Mouse (Mus musculus): ENCODE data around the gene Ccdc170. TPM values are rescaled to one million over a fixed set of nuclear protein-coding genes. Genes with fewer than 3 reads are reported as not detected.

The Ccdc170 gene
- total RNA-seq, 2 experiments from 2014 or later, result 0.72 TPM; not detected in 1

- ATAC-seq (replicated peaks; ENCODE audit: poor library complexity, severe bottlenecking), result peak; percentile 70
These were observed 37.3 kb downstream of the Ccdc170 start for GRCm38 (mm10) chr10:4519645-4520044.

GRCm38 (mm10) chr10:4520394-4521102 is 38.2 kb downstream of the Ccdc170 start:
- ATAC-seq (replicated peaks; ENCODE audit: poor library complexity, severe bottlenecking), result no peak

GRCm38 (mm10) chr10:4522116-4522515 is 39.8 kb downstream of the Ccdc170 start:
- ATAC-seq (replicated peaks; ENCODE audit: poor library complexity, severe bottlenecking), result 0 out of 2 replicates have a peak, but pooled peaks have one; percentile 26

- peak; percentile 6; the same call in 1 of the 2 replicates for ATAC-seq (replicated peaks; ENCODE audit: poor library complexity, severe bottlenecking)
These were observed 40.8 kb downstream of the Ccdc170 start for GRCm38 (mm10) chr10:4523078-4523477.

GRCm38 (mm10) chr10:4528043-4528442 is 45.7 kb downstream of the Ccdc170 start:
- no peak for ATAC-seq (replicated peaks; ENCODE audit: poor library complexity, severe bottlenecking)

- no peak for ATAC-seq (replicated peaks; ENCODE audit: poor library complexity, severe bottlenecking)
These were observed 48.4 kb downstream of the Ccdc170 start for GRCm38 (mm10) chr10:4530638-4531235.

GRCm38 (mm10) chr10:4531933-4532332 is 49.6 kb downstream of the Ccdc170 start:
- no peak for ATAC-seq (replicated peaks; ENCODE audit: poor library complexity, severe bottlenecking)

- no peak for ATAC-seq (replicated peaks; ENCODE audit: poor library complexity, severe bottlenecking)
These were observed 50.4 kb downstream of the Ccdc170 start for GRCm38 (mm10) chr10:4532731-4533130.

GRCm38 (mm10) chr10:4533873-4534272 is 51.6 kb downstream of the Ccdc170 start:
- ATAC-seq (replicated peaks; ENCODE audit: poor library complexity, severe bottlenecking), result peak; percentile 58

GRCm38 (mm10) chr10:4545550-4545949 is 63.2 kb downstream of the Ccdc170 start:
- ATAC-seq (replicated peaks; ENCODE audit: poor library complexity, severe bottlenecking), result 0 out of 2 replicates have a peak, but pooled peaks have one; percentile 25

GRCm38 (mm10) chr10:4553442-4554119 is 71.3 kb downstream of the Ccdc170 start:
- ATAC-seq (replicated peaks; ENCODE audit: poor library complexity, severe bottlenecking), result no peak

- peak; percentile 96 for ATAC-seq (replicated peaks; ENCODE audit: poor library complexity, severe bottlenecking)
These were observed 74.6 kb downstream of the Ccdc170 start for GRCm38 (mm10) chr10:4556842-4557377.

- no peak for ATAC-seq (replicated peaks; ENCODE audit: poor library complexity, severe bottlenecking)
These were observed 76.8 kb downstream of the Ccdc170 start for GRCm38 (mm10) chr10:4559132-4559531.

- ATAC-seq (replicated peaks; ENCODE audit: poor library complexity, severe bottlenecking), result no peak
These were observed 82.8 kb downstream of the Ccdc170 start for GRCm38 (mm10) chr10:4565148-4565547.

GRCm38 (mm10) chr10:4570778-4571177 is 88.5 kb downstream of the Ccdc170 start:
- no peak for ATAC-seq (replicated peaks; ENCODE audit: poor library complexity, severe bottlenecking)

- ATAC-seq (replicated peaks; ENCODE audit: poor library complexity, severe bottlenecking), result no peak
These were observed 89.0 kb downstream of the Ccdc170 start for GRCm38 (mm10) chr10:4571304-4571703.

GRCm38 (mm10) chr10:4581905-4582304 is 99.6 kb downstream of the Ccdc170 start:
- ATAC-seq (replicated peaks; ENCODE audit: poor library complexity, severe bottlenecking), result no peak

GRCm38 (mm10) chr10:4586691-4587090 is 104.4 kb downstream of the Ccdc170 start:
- no peak for ATAC-seq (replicated peaks; ENCODE audit: poor library complexity, severe bottlenecking)

GRCm38 (mm10) chr10:4589576-4589975 is 107.3 kb downstream of the Ccdc170 start:
- ATAC-seq (replicated peaks; ENCODE audit: poor library complexity, severe bottlenecking), result no peak

GRCm38 (mm10) chr10:4590956-4591355 is 108.7 kb downstream of the Ccdc170 start:
- no peak for ATAC-seq (replicated peaks; ENCODE audit: poor library complexity, severe bottlenecking)

GRCm38 (mm10) chr10:4593828-4594227 is 111.5 kb downstream of the Ccdc170 start:
- ATAC-seq (replicated peaks; ENCODE audit: poor library complexity, severe bottlenecking), result peak; percentile 72

All from granulocyte monocyte progenitor cell, adult 5-6 weeks (primary cell).